Mouse (Mus musculus) erythroid progenitor cell, adult 5-6 weeks (primary cell): ENCODE measurements around the gene 4930404N11Rik. TPM values are rescaled to one million over a fixed set of nuclear protein-coding genes. Genes with fewer than 3 reads are reported as not detected.

Experiments
- ATAC-seq: replicated peaks from 2 replicates; pipeline ENCODE4 v1.8.0; 2016; ENCODE audit warnings: moderate number of reproducible peaks, mild to moderate bottlenecking, moderate TSS enrichment, inconsistent platforms; ENCODE audit not compliant: poor library complexity, low FRiP score, severe bottlenecking
- total RNA-seq, 2 experiments: library from RNA; stranded (forward) in 1 of 2; stranded (reverse) in 1 of 2; fragments of 150-400 nt in 1 of 2; fragments of 186-747, 209-891 nt in 1 of 2; gene quantifications; 2 replicates each; pipeline versions ENCODE4 v1.2.3 to v1.2.4; 2015 to 2017; ENCODE audit warnings: low replicate concordance in 2 of 2

The 4930404N11Rik gene
- total RNA-seq, 2 experiments from 2014 or later = 14.8 to 15.1 TPM

- ATAC-seq = no peak
Measured at GRCm38 (mm10) chr10:81402227-81402765, 36.7 kb upstream of the 4930404N11Rik start.

- ATAC-seq = peak; percentile 79
Measured at GRCm38 (mm10) chr10:81401521-81402226, 36.1 kb upstream of the 4930404N11Rik start.

DNA sequence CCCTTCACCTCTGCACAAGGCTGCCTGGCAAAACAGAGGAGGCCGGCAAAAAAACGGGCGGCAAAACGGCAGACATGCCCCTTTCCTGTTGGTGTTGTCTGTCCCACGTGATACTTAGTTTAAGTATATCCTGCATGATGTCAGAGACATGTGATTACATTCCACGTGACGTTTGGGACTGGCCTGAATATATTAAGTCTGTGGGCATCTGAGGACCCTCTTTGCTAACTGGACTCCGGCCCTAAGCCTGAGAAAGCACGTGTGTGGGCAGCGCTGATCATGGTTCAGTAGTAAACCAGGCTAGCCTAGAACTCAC is 35.5 kb upstream of the 4930404N11Rik start:
- no peak for ATAC-seq

- ATAC-seq = no peak
Measured at GRCm38 (mm10) chr10:81400371-81401204, 35.0 kb upstream of the 4930404N11Rik start.

- ATAC-seq = no peak
Measured at GRCm38 (mm10) chr10:81399798-81400308, 34.2 kb upstream of the 4930404N11Rik start.

DNA sequence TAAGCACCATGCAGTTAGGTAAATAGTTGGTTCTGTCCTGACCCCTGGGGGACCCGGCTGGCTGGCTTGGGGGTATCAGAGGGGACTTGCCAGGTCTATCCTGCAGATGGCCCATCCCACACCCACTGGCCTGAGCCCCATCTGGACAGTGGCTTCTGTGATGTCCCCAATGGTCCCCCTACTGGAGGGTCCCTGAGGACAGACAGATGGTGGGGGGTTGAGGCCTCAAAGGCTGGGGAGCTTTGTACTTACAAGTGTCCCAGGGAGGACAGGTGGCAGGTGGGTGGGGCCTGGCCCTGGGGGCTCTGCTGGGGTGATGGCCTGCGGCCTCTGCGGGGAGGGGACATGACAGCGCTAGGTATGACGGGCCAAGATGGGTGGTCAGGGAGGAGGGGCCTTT is 33.7 kb upstream of the 4930404N11Rik start:
- ATAC-seq = no peak

DNA sequence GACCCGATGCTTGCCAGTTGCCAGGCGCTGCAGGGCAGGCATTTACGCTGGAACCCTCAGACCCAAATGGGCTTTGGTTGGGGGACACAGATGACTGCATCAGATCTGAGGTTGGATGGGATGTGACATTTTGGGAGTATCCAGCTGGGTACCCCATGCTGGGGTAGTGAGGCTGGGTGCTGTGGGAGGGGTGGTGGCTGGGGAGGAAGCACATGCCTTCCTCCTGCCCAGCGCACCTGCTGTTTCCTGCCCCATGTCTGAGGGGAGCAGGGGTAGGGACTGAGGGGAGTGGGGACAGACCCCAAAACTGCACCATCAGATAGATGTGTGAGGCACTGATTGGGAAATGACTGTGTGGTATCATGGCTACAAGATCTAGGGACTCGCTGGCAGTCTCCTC is 31.1 kb upstream of the 4930404N11Rik start:
- ATAC-seq = no peak

DNA sequence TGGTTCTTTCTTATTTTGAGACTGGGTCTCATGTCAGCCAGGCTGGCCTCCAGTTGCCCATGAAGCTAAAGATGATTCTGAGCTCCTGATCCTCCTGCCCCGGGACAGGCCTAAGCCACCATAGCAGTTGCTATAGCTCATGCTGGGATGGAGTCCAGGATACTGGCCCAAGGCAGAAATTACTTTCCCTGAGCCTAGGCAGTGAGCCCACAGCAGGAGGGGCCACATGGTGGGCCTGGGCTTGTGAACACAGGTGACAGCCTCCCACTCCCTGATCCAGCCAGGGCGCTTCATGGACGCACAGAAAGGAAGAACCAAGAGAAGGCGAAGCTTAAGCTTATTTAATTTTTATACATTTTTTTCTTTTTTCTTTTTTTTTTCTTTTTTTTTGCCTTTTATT is 30.2 kb upstream of the 4930404N11Rik start:
- no peak for ATAC-seq

- peak; percentile 37; the same call in 1 of the 2 replicates for ATAC-seq
Measured at GRCm38 (mm10) chr10:81395127-81395526, 29.5 kb upstream of the 4930404N11Rik start.

DNA sequence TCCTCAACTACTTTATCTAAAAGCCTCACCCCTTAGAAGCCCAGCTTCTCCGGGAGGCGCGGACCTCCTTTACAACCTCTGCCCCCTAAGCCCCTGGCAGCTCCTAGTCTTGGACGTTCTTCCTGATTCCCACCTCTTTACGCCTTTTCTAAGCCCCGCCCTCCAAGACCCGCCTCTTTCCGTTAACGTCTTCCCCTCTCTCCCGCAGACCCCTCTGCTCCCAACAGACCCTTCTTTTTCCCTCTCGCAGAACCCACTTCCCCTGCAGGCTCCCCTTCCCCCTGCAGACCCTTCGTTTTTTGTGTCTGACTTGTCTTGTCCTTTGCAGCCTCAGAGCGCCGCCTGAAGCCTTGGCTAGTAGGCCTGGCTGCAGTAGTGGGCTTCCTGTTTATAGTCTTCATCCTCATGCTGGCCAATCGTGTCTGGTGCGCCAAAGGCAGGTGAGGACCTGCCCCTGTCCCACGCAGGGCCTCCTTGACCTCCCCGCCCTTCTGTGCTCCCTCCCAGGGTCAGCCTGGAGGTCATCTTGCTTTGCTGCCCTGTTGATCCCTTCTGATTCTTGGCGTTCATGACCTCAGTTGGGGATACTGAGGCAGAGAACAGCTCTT is 27.9 kb upstream of the 4930404N11Rik start:
- ATAC-seq = no peak

GRCm38 (mm10) chr10:81392781-81393185 is 27.2 kb upstream of the 4930404N11Rik start, which contains the start of gene Smim24:
TSS of gene Smim24 (plus strand) at chr10:81393051.
- no peak for ATAC-seq

GRCm38 (mm10) chr10:81392270-81392669 is 26.7 kb upstream of the 4930404N11Rik start:
- ATAC-seq = no peak

- no peak for ATAC-seq
Measured at GRCm38 (mm10) chr10:81390678-81390965, 25.0 kb upstream of the 4930404N11Rik start.

- peak; percentile 64 for ATAC-seq
Measured at GRCm38 (mm10) chr10:81389801-81390677, 24.4 kb upstream of the 4930404N11Rik start.

DNA sequence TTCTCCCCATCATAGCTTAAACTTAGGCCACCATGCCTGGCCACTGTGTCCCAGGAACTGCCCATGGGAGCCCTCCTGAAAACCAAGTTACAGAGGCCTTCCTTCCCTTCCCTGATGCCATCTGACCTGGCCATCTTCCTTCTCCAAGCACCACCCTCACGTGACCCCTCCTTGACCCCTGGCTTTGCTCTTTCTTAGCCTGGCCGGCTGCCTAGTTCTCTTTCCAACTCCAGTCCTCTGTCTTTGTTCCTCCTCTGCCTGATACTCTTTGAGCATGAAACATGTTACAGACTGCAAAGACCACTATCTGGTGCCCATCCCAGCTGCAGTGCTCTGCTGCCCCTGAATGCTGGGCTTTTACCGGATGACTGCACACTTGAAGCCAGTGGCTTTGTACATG is 23.8 kb upstream of the 4930404N11Rik start:
- ATAC-seq = no peak

DNA sequence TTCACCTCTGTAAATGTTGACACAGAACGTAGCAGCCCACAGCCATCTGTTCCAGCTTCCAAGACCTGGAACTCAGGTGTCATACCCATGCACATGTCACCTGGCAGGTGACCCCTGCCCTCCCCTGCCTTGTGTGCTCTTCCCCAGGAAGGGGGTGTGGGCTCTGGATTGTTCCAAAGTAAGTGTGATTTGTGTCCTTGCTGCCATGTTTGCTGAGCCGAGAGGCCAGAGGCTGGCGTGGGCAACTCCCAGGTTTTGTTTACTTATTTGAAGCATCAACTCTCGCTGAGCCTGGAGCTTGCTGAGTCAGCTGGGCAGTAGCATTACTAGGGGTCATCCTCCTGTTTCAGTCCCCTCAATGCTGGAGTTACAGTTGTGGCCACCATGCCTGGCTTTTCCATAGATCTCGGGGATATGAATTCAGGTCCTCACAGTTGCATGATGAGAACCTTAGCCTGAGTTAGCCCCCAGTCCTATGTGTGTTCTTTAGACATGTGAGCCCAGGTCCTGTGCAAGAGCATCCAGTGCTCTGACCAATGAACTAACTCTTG is 23.0 kb upstream of the 4930404N11Rik start, which contains the start of gene Gm48552:
TSS of gene Gm48552 (plus strand) at position 501 of the 551 bp plus-strand sequence.
- no peak for ATAC-seq

- no peak for ATAC-seq
Measured at GRCm38 (mm10) chr10:81387716-81388115, 22.1 kb upstream of the 4930404N11Rik start.

GRCm38 (mm10) chr10:81385603-81386306 is 20.1 kb upstream of the 4930404N11Rik start:
- ATAC-seq = no peak

DNA sequence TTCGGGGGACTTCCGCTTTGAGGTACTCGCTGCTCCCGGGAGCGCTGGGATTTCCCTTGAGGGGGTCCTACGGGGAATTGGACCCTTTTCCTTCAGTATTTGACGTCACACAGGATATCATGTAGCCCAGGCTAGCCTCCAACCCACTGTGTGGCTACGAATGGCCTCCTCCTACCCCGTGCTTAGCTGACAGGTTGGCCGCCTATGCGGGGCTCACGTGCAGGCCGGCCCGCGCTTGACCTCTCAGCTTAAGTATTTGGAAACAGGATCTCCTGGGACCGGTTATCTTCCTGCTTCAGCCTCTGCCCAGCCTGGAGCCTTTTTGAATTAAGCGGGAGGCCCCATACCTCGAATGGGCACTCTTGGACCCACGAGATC is 19.0 kb upstream of the 4930404N11Rik start:
- ATAC-seq = no peak
